Mouse (Mus musculus) ES-Bruce4 (cell line): Measurements from ENCODE around the gene Gm14124. TPM values are rescaled to one million over a fixed set of nuclear protein-coding genes. Genes with fewer than 3 reads are reported as not detected.
"Not testable (repeated sequence)": the region's sequence is repeated elsewhere in the genome, so short reads cannot be mapped to it uniquely, and the experiment has no call there.

Experiments used
- H3K27ac ChIP-seq: 2 replicates; pipeline ENCODE4 v1.5.1; 2012; ENCODE audit warnings: low read length, inconsistent platforms; ENCODE audit not compliant: insufficient read depth
- H3K27me3 ChIP-seq: 2 replicates; pipeline ENCODE4 v1.6.1; 2012; ENCODE audit warnings: mild to moderate bottlenecking, low read length, inconsistent platforms; ENCODE audit not compliant: control insufficient read depth, poor library complexity, insufficient read depth, severe bottlenecking
- H3K36me3 ChIP-seq: 2 replicates; pipeline ENCODE4 v1.6.1; 2012; ENCODE audit warnings: inconsistent platforms, mild to moderate bottlenecking, low read length, moderate library complexity; ENCODE audit not compliant: control insufficient read depth, poor library complexity, insufficient read depth, severe bottlenecking
- H3K4me1 ChIP-seq: one replicate; pipeline ENCODE4 v1.8.1; 2011; ENCODE audit warnings: low read length; ENCODE audit not compliant: control insufficient read depth, insufficient read depth
- H3K4me3 ChIP-seq: 2 replicates; pipeline ENCODE4 v1.5.1; 2011; ENCODE audit warnings: low read depth, mild to moderate bottlenecking, low read length
- H3K9ac ChIP-seq: 2 replicates; pipeline ENCODE4 v1.6.1; 2012; ENCODE audit warnings: low read depth, mild to moderate bottlenecking, inconsistent platforms; ENCODE audit not compliant: poor library complexity, severe bottlenecking
- H3K9me3 ChIP-seq: replicated peaks from 2 replicates; pipeline ENCODE4 v1.6.1; 2012; ENCODE audit warnings: mild to moderate bottlenecking, low read length, inconsistent platforms; ENCODE audit not compliant: control insufficient read depth, poor library complexity, insufficient read depth, severe bottlenecking
- CTCF ChIP-seq: IDR thresholded peaks from one replicate; pipeline ENCODE4 v1.8.1; 2011; ENCODE audit warnings: low read depth, low read length
- EP300 ChIP-seq: IDR thresholded peaks from 2 replicates; pipeline ENCODE4 v1.6.1; 2011; ENCODE audit warnings: low read depth, low read length; ENCODE audit not compliant: insufficient read depth
- POLR2A ChIP-seq: IDR thresholded peaks from one replicate; pipeline ENCODE4 v1.8.1; 2011; ENCODE audit warnings: low read length; ENCODE audit not compliant: insufficient read depth
- polyA plus RNA-seq: library from polyadenylated mRNA; stranded (reverse); fragments of >200 nt; gene quantifications from 2 replicates; pipeline ENCODE4 v1.2.4, GENCODE M21; 2011; ENCODE audit warnings: low read depth; ENCODE audit not compliant: missing spikeins, insufficient read depth, insufficient read length

Gm14124 gene
- 13.8 and 14.8 TPM in 2 replicates for polyA plus RNA-seq

- Histone ChIP-seq H3K4me3 (peak within 1 kb of the TSS; percentile 99), H3K27ac (peak within 1 kb of the TSS; percentile 72)
- H3K27me3 ChIP-seq, H3K36me3 ChIP-seq, H3K9ac ChIP-seq, H3K9me3 ChIP-seq, H3K4me1 ChIP-seq: not testable (repeated sequence)
These were observed at the start of gene Gm14124 for GRCm38 (mm10) chr2:150257291-150257690. Gm14124 (plus strand) TSS chr2:150257517.

DNA sequence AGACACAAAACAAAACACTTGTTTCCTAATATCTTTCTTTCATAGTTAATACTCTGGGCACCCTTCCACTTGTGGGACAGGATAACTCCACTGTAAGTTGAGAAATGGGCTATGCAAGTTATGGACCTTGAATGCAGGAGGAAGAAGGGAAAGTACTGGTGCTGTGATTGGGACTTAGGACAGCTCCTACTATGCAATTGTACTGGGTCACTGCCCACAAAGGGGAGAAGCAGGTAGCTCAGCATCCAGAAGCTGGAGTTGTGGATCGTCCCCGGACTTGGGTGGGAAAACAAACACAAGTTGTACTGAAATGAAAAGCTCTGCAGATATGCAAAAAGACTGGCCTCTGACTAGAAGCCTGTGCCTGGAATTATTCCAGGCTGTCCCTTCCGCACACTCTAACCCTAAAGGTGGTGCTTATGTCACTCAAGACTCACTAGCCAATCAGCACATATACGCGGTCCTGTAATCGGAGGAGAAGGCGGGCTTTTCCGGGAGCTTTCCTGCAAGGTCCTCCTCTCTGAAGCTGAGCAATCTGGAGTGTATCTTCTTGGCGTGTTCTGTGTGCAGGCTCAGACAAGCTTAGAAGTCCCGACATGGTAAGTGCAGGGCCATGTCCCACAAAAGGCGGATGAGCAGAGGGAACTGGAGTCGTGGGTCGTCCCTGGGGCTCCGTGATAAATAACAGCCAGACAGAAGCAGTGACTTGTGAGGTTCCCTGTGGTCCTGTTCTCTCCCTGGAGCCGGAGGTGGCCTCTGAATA is 39.5 kb upstream of the Gm14124 start, which contains the start of gene Zfp937:
Gene Zfp937 (plus strand): TSS at position 474 of the 763 bp plus-strand sequence.
- H3K9ac ChIP-seq: peak within 1 kb of the TSS; percentile 9; the same call in 1 of the 2 replicates
- H3K27ac ChIP-seq: peak within 1 kb of the TSS; percentile 55; the same call in 1 of the 2 replicates
- not testable (repeated sequence) for H3K27me3 ChIP-seq, H3K4me1 ChIP-seq, H3K36me3 ChIP-seq, H3K9me3 ChIP-seq
- peak within 1 kb of the TSS; percentile 55 for H3K4me3 ChIP-seq

- H3K4me1 ChIP-seq, H3K9me3 ChIP-seq, H3K36me3 ChIP-seq, H3K27me3 ChIP-seq: not testable (repeated sequence)
- H3K27ac ChIP-seq: peak overlapping the region; percentile 55; the same call in 1 of the 2 replicates
- peak overlapping the region; percentile 9; the same call in 1 of the 2 replicates for H3K9ac ChIP-seq
- H3K4me3 ChIP-seq: peak overlapping the region; percentile 55
These were observed 39.0 kb upstream of the Gm14124 start for GRCm38 (mm10) chr2:150218363-150218725.

- not testable (repeated sequence) for H3K9me3 ChIP-seq, H3K9ac ChIP-seq, H3K4me1 ChIP-seq, H3K27ac ChIP-seq, H3K36me3 ChIP-seq, H3K4me3 ChIP-seq, H3K27me3 ChIP-seq
These were observed 34.1 kb upstream of the Gm14124 start for GRCm38 (mm10) chr2:150223263-150223662.

- peaks cover 1% of the 10 kb centered on the region; the same call in 1 of the 2 replicates for H3K9me3 ChIP-seq
- TF ChIP-seq EP300: no peak
- no peak for TF ChIP-seq CTCF
- TF ChIP-seq POLR2A: no peak
These were observed 14.1 kb upstream of the Gm14124 start for GRCm38 (mm10) chr2:150243211-150243610.

DNA sequence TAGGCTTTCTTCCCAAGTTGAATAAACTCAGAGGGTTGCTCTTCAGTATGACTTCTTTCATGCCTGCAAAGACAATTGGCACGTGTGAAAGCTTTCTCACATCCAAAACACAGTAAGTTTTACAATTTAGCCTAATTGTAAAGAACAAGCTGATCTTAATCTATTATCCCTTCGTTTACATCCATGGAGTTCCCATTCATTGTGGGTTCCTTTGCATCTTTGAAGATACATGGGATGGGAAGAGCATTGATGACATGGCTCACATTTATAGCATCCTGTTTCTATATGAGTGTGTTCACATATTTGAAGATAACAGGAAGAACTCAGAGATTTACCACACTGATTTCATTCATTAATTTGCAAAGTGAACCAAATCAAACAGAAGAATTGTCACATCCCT is 1.8 kb upstream of the Gm14124 start, which contains the start of gene Gm21994:
Gene Gm21994 (minus strand): TSS at position 101 of the 400 bp plus-strand sequence.
- H3K4me3 ChIP-seq, H3K4me1 ChIP-seq, H3K36me3 ChIP-seq, H3K27me3 ChIP-seq, H3K9ac ChIP-seq, H3K27ac ChIP-seq, H3K9me3 ChIP-seq: not testable (repeated sequence)

More at GRCm38 (mm10) chr2:150243211-150243610, 14.1 kb upstream of the Gm14124 start:
- no peaks in the 10 kb centered on the region for H3K27me3 ChIP-seq
- H3K4me1 ChIP-seq: no peaks in the 10 kb centered on the region
- H3K9ac ChIP-seq: no peak overlapping the region
- H3K4me3 ChIP-seq: no peak overlapping the region
- no peak overlapping the region for H3K27ac ChIP-seq
- H3K36me3 ChIP-seq: no peaks in the 10 kb centered on the region; the same call in 1 of the 2 replicates

GRCm38 (mm10) chr2:150256861-150257260 is 456 bp upstream of the Gm14124 start:
- H3K9ac ChIP-seq, H3K9me3 ChIP-seq, H3K4me1 ChIP-seq, H3K36me3 ChIP-seq, H3K27me3 ChIP-seq: not testable (repeated sequence)
- H3K27ac ChIP-seq: peak overlapping the region; percentile 72
- H3K4me3 ChIP-seq: peak overlapping the region; percentile 58
